Mouse (Mus musculus) bone marrow macrophage, adult 2 months (primary cell): ENCODE results near the gene Akap6.

Experiments used
- CTCF ChIP-seq: IDR thresholded peaks from 2 replicates; pipeline ENCODE4 v1.5.1; 2012; ENCODE audit warnings: low read depth, mild to moderate bottlenecking, low read length, moderate library complexity
- POLR2A ChIP-seq: IDR thresholded peaks from 2 replicates; pipeline ENCODE4 v1.6.1; 2012; ENCODE audit warnings: mild to moderate bottlenecking, low read depth, low read length, borderline replicate concordance

GRCm38 (mm10) chr12:52739326-52739725, 40.1 kb downstream of the Akap6 start:
- TF ChIP-seq CTCF: no peak
- no peak for TF ChIP-seq POLR2A
